ENCODE assay signal across 8 mouse cellular contexts in the genomic region with DNA sequence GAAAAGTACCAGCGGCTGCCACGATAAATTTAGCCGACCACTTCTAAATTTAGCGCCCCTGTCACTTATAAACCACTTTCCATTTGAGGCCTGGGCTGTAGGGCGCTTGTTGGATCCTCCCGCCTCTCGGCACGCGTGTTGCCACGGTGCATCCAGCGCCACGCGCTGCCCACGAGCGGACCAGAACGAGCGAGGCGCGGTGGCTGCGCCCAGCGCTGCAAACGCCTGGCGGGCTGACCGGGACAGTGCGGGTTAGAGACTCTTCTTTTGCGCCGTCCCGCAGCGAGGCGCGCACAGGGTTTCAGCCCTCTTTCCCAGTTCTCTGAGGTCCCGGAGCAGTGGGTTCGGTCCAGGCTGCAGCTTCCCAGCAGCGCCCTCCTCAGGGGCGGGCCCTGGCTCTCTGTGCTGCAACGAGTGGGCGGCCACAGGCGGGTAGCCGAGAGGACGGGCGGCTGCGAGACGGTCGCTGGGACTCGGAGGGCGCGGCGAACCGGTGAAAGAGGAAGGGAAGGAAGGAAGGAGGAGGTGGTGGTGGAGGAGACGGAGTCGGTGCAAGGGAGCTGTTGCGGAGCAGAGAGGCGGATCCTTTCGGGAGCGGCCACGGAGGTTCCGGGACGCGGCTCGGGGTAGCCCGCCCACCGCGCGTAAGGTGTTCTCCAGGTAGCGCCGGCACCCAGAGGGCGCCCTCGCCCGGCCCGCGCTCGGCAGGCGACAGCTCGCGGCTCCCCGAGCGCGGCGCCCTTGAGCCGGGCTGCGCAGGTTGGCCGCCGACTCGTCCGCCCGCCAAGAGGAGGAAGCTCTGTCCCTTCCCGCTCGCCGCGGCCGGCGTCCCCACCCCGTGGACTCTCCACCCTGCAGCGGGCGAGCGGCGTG. TPM values are rescaled to one million over a fixed set of nuclear protein-coding genes. Genes with fewer than 3 reads are reported as not detected.
A peak's percentile ranks its signal among the peaks of the same experiment; 100 is the strongest.
DNase-seq lines count a peak whose midpoint lies in the region; ATAC-seq and TF ChIP-seq lines count a peak whose summit lies in the region.

No protein-coding gene starts in this region.

- H3K36me3 ChIP-seq in forebrain, embryonic 11.5 days (ENCODE audit: control insufficient read depth, insufficient read depth, low read length) = no peaks in the 10 kb centered on the region
- H3K36me3 ChIP-seq in heart, embryonic 15.5 days = no peaks in the 10 kb centered on the region
- no peaks in the 10 kb centered on the region for H3K36me3 ChIP-seq in liver, embryonic 12.5 days
- H3K36me3 ChIP-seq in myocyte (ENCODE audit: control insufficient read depth, insufficient read depth) = no peaks in the 10 kb centered on the region

- peak; percentile 80 for ATAC-seq in forebrain, embryonic 11.5 days (replicated peaks; ENCODE audit: low FRiP score)
- ATAC-seq in heart, embryonic 15.5 days (replicated peaks; ENCODE audit: insufficient number of reproducible peaks, insufficient read depth, low FRiP score, low read depth) = peak; percentile 94
- peak; percentile 85 for ATAC-seq in liver, embryonic 12.5 days

- H3K9me3 ChIP-seq in forebrain, embryonic 11.5 days (ENCODE audit: control insufficient read depth, low read length) = no peaks in the 10 kb centered on the region
- H3K9me3 ChIP-seq in heart, embryonic 15.5 days (replicated peaks) = no peaks in the 10 kb centered on the region
- H3K9me3 ChIP-seq in liver, embryonic 12.5 days (replicated peaks) = no peaks in the 10 kb centered on the region

- peak; percentile 53 for DNase-seq in 3T3-L1 (ENCODE audit: low read depth, low spot score)
- DNase-seq in adrenal gland, postnatal 36 days = peak; percentile 89 to 93
- peak; percentile 84 for DNase-seq in forebrain, embryonic 11.5 days (ENCODE audit: low spot score)
- DNase-seq in kidney, postnatal 14 days = peak; percentile 93
- peak; percentile 85 to 88 for DNase-seq in spleen, postnatal 36 days (ENCODE audit: low spot score in 2 of 2)

- H3K9ac ChIP-seq in forebrain, embryonic 11.5 days (ENCODE audit: low read length) = peak overlapping the region; percentile 66
- peak overlapping the region; percentile 95 for H3K9ac ChIP-seq in heart, embryonic 15.5 days
- H3K9ac ChIP-seq in liver, embryonic 12.5 days = peak overlapping the region; percentile 73

- TF ChIP-seq POLR2A in myocyte (IDR thresholded peaks at IDR 0.05; ENCODE audit: insufficient read length, low read depth) = no peak

- H3K27me3 ChIP-seq in forebrain, embryonic 11.5 days (ENCODE audit: control insufficient read depth, insufficient read depth, low read length) = peaks cover 15% of the 10 kb centered on the region
- no peaks in the 10 kb centered on the region for H3K27me3 ChIP-seq in heart, embryonic 15.5 days
- H3K27me3 ChIP-seq in liver, embryonic 12.5 days (replicated peaks) = peaks cover 43% of the 10 kb centered on the region
- peaks cover 21% of the 10 kb centered on the region for H3K27me3 ChIP-seq in myocyte (ENCODE audit: control insufficient read depth, insufficient read depth, insufficient read length)

- peak overlapping the region; percentile 26 for H3ac ChIP-seq in myocyte (ENCODE audit: control insufficient read depth, insufficient read length)

- WGBS in forebrain, embryonic 11.5 days = under 1% methylated on average over 78 of the region's 97 CpGs
- under 1% methylated on average over 95 of the region's 97 CpGs for whole genome bisulfite sequencing in heart, embryonic 15.5 days
- under 1% methylated on average over 79 of the region's 97 CpGs for WGBS in liver, embryonic 12.5 days (ENCODE audit: insufficient replicate concordance)

- 0 out of 2 replicates have a peak overlapping the region, but pooled peaks have one; percentile 12 for H3K27ac ChIP-seq in forebrain, embryonic 11.5 days (ENCODE audit: low read depth, low read length)
- H3K27ac ChIP-seq in heart, embryonic 15.5 days = peak overlapping the region; percentile 98
- peak overlapping the region; percentile 65 for H3K27ac ChIP-seq in liver, embryonic 12.5 days

- no peaks in the 10 kb centered on the region for H3K79me2 ChIP-seq in myocyte (ENCODE audit: control insufficient read depth, insufficient read depth)

- peak overlapping the region; percentile 94 for H3K4me2 ChIP-seq in forebrain, embryonic 11.5 days (ENCODE audit: low read depth, low read length, severe bottlenecking)
- H3K4me2 ChIP-seq in heart, embryonic 15.5 days = peak overlapping the region; percentile 98
- peak overlapping the region; percentile 92 for H3K4me2 ChIP-seq in liver, embryonic 12.5 days
- H3K4me2 ChIP-seq in myocyte (ENCODE audit: low read depth) = peak overlapping the region; percentile 81

- peaks cover 6% of the 10 kb centered on the region for H3K4me1 ChIP-seq in forebrain, embryonic 11.5 days (replicated peaks; ENCODE audit: control insufficient read depth, insufficient read depth, low read length)
- H3K4me1 ChIP-seq in heart, embryonic 15.5 days (replicated peaks) = peaks cover 23% of the 10 kb centered on the region
- H3K4me1 ChIP-seq in liver, embryonic 12.5 days = peaks cover 26% of the 10 kb centered on the region

- H3K4me3 ChIP-seq in forebrain, embryonic 11.5 days (ENCODE audit: low read depth, low read length) = peak overlapping the region; percentile 64
- H3K4me3 ChIP-seq in heart, embryonic 15.5 days = peak overlapping the region; percentile 94
- H3K4me3 ChIP-seq in liver, embryonic 12.5 days = peak overlapping the region; percentile 70
- H3K4me3 ChIP-seq in myocyte = peak overlapping the region; percentile 10

TF ChIP-seq in myocyte, 11 proteins besides CTCF, POLR2A, EP300 and RAD21:
- TF ChIP-seq SRF (IDR thresholded peaks at IDR 0.05; ENCODE audit: control insufficient read depth, insufficient read length, low read depth) (no peak), MAX (IDR thresholded peaks at IDR 0.05; ENCODE audit: low read depth) (no peak), MYOD1 (IDR thresholded peaks at IDR 0.05; ENCODE audit: control insufficient read depth in 1 of 3, insufficient read length in 2 of 3, low read depth in 2 of 3) (peak in 1 of 3 experiments; percentile 12), TCF3 (IDR thresholded peaks at IDR 0.05; ENCODE audit: insufficient read length, low read depth) (no peak), CEBPB (IDR thresholded peaks at IDR 0.05; ENCODE audit: insufficient read depth, poor library complexity, severe bottlenecking) (no peak), USF1 (IDR thresholded peaks at IDR 0.05; ENCODE audit: low read depth) (no peak), POLR2AphosphoS2 (IDR thresholded peaks at IDR 0.05; ENCODE audit: insufficient read length, low read depth) (no peak), MYOG (IDR thresholded peaks at IDR 0.05; ENCODE audit: control insufficient read depth in 1 of 3, insufficient read depth in 1 of 3, insufficient read length in 2 of 3, low read depth in 2 of 3) (peak in 1 of 3 experiments; percentile 8)

RNA-seq across cellular contexts. Expression of a gene that starts 0.5 kb away (rescaled TPM):
- total RNA-seq in adrenal gland, postnatal 36 days (2021) = 10 to 100 TPM; 25.6 to 28.2 TPM
- 0.49 and 0.80 TPM in 2 replicates for polyA plus RNA-seq in forebrain, embryonic 11.5 days (2014; fragmentation: Nextera tagmentation; extraction: Ambion mirVana)
- 2.6 and 3.2 TPM in 2 replicates for polyA plus RNA-seq in heart, embryonic 15.5 days (2015; fragmentation: Nextera tagmentation; extraction: Ambion mirVana)
- 1.2 and 1.3 TPM in 2 replicates for polyA plus RNA-seq in liver, embryonic 12.5 days (2016; fragmentation: Nextera tagmentation; extraction: Ambion mirVana)
- 0.53 TPM for polyA plus RNA-seq in myocyte (2012; fragmentation: generic; extraction: Trizol)

RNA-seq across cellular contexts. Expression of a gene that starts 26.3 kb away (rescaled TPM):
- total RNA-seq in adrenal gland, postnatal 36 days (2021) = 10 to 100 TPM; 42.7 to 68.8 TPM
- polyA plus RNA-seq in forebrain, embryonic 11.5 days (2014; fragmentation: Nextera tagmentation; extraction: Ambion mirVana) = 27.2 and 28.0 TPM in 2 replicates
- 33.9 and 34.8 TPM in 2 replicates for polyA plus RNA-seq in heart, embryonic 15.5 days (2015; fragmentation: Nextera tagmentation; extraction: Ambion mirVana)
- polyA plus RNA-seq in liver, embryonic 12.5 days (2016; fragmentation: Nextera tagmentation; extraction: Ambion mirVana) = 29.7 and 30.9 TPM in 2 replicates
- 7.9 TPM for polyA plus RNA-seq in myocyte (2012; fragmentation: generic; extraction: Trizol)

Comparison
In these comparisons a context has a peak if more than half of its experiments do, and no peak if none do; other contexts are left out.
1. Peak in every context shown above with its lines: DNase-seq, ATAC-seq, H3K4me3 ChIP-seq and H3K27ac ChIP-seq.
2. H3K27ac ChIP-seq: peak in every context shown above with its lines; median percentile 98 in heart, embryonic 15.5 days; 65 in liver, embryonic 12.5 days; 12 in forebrain, embryonic 11.5 days.
3. H3K4me3 ChIP-seq: peak in every context shown above with its lines; median percentile 94 in heart, embryonic 15.5 days; 70 in liver, embryonic 12.5 days; 64 in forebrain, embryonic 11.5 days; 10 in myocyte.